Mouse (Mus musculus) urinary bladder, postnatal 10 days (tissue): ENCODE data around the gene Mycl.

Experiments
- DNase-seq: peaks from one replicate; pipeline ENCODE4 v3.0.0; 2022; ENCODE audit warnings: low spot score

The Mycl gene

DNA sequence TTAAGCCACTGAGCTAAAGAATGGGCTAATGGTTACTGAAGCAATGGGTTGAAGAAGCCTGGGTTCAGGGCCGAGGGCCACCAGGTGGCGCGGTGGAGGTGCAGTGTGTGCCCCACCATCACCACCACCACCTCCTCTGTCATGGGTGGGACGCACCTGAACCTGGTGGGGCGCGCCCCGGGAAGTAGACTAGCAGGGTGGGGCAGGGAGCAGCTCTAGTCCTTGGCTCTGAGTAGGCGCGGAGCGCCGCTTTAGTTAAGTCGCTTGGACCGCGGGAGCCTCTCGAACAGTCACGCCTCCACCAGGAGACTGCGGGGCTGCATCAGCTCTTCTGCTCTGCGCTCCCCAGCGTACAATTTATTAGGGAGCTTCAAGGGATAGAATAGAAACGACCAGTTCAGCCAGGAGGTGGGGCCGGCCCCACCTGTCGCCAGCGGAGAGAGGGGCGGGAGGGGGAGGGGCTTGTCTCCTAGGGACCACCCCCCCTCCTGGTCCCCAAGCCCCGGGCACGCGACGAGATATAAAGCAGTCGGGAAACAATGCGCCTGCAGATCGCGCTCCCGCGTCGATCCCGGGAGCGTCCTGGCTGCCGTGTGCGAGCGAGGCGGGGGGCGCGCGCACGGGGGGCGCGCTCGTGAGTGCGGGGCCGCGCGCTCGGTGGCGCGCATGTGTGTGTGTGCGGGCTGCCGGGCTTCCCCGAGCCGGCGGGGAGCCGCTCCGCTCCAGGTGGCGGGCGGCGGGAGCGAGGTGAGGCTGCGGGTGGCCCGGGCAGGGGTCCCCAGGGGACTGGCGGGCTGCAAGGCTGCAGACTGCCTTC, at the start of gene Mycl:
Mycl (plus strand) TSS at position 249 of the 817 bp plus-strand sequence.
- peak; percentile 57 for DNase-seq

GRCm38 (mm10) chr4:122947223-122947622, 48.2 kb upstream of the Mycl start:
- no peak for DNase-seq

- no peak for DNase-seq
Measured at GRCm38 (mm10) chr4:122949096-122949495, 46.4 kb upstream of the Mycl start.

DNA sequence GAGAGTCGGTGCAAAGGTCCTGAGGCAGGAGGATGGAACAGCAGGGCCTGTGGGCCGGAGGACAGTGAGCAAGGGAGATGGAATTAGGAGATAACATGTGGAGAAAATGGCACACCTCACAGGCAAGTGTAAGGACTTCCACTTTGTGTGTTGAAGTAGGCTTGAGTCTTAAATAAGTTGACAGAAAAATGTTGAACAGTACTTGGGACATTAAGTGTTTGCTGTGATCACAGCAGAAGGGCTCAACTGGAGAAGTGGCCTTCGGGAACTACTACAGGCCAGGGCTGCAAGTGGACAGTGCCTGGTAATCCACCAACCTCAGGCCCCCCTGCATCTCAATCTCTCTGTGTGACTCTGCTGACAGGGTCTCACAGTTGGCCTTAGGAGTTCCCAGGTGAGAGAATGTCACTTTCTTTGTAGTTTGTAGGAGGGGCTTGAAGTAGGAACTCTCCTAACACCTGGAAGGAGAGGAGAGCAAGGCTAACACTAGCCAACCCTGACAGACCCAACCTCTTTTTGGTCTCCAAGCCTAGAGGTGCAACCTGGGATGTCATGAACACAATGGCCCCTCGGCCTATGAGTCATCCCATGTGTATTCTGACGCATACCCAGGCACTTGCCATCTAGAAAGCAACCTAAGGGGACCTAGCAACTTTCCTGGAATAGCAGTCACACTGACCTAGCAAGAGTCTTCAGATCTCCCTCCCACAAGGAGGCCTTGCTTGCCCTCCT, 40.6 kb upstream of the Mycl start:
- no peak for DNase-seq

GRCm38 (mm10) chr4:122955412-122956136, 39.9 kb upstream of the Mycl start:
- peak; percentile 42 for DNase-seq

GRCm38 (mm10) chr4:122956301-122956700, 39.2 kb upstream of the Mycl start:
- no peak for DNase-seq

DNA sequence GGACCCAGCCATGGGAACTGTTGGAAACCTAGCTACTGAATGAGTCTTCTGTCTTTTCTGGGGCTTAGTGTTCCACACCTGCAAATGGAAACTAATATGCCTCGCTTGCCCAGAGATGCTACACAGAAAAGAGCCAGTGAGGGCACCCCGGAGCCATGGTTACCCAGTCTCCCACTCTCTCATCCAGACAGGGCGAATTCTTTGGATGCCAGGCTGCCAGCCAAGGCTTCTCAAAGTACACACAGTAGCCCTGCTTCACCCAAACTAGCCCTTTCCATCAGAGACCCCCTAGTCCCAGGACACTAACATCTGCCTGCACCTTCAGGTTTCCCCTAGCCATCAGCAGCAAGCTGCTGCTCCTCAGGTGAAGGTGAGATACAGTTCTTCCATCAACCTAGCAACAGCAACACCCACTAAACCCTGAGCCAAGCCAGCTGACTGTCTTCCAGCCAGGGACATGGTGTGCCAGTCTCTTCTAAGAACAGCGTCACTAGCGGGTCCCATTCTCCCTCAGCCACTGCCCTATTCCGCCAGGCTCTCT, 36.9 kb upstream of the Mycl start:
- no peak for DNase-seq

DNA sequence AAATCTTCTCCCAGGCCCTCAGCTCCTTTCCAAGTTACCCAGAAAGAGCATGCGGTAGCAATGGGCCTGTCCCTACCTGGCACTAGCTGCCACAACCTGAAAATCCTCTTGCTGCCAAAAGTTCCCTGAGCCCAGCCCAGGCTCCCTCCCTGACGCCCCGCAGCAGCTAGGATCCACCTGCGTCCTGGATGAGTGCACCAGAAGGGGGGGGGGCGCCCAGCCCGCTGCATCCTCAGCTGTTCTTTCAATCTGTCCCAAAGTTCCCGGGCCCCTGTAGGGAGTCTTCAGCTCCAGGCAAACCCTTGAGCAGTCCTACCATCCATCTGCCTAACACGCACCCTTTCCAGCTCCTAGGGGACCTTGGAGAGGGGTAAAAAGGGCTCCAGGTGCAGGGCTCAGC, 35.6 kb upstream of the Mycl start:
- no peak for DNase-seq

DNA sequence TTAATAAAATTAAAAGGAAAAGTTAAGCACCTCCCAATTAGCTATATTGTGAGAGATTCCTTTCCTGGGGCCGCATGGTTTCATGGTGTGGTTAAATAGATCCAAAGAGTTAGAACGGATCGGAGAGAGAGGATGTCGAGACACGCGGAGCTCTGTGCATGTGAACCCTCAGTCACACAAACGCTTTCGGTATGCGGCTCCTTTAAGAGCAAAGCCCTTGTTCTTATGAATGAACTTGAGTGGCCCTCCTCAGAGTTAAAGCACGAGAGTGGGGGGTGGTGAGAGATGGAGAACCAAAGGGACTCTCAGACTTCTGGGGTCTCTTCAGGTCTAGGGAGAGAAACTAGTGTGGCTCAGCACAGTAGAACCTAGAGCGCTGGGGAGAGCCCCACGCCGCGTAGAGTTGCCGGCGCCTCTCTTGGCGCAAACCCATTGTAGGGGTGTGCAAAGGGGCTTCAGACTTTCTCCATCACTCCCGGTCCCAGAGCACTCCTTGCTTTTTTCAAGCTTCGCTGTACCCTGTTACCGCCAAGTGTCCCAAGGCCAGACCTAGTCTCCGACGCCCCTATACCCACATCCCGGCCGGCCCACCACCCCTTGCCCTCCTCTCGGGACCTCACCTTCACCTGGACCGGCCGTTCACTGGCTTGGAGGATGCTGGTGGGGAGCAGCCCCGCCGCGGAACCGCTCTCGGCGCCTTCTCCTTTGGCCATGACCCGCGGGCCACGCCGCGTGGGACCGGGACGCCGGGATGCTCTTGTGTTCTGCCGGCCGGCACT, 34.9 kb upstream of the Mycl start:
- no peak for DNase-seq

- no peak for DNase-seq
Measured at GRCm38 (mm10) chr4:122961100-122961567, 34.3 kb upstream of the Mycl start, which contains the start of gene Mfsd2a. TSS of gene Mfsd2a (minus strand) at chr4:122961188.

- DNase-seq, result no peak
Measured at GRCm38 (mm10) chr4:122961589-122961988, 33.9 kb upstream of the Mycl start.

DNA sequence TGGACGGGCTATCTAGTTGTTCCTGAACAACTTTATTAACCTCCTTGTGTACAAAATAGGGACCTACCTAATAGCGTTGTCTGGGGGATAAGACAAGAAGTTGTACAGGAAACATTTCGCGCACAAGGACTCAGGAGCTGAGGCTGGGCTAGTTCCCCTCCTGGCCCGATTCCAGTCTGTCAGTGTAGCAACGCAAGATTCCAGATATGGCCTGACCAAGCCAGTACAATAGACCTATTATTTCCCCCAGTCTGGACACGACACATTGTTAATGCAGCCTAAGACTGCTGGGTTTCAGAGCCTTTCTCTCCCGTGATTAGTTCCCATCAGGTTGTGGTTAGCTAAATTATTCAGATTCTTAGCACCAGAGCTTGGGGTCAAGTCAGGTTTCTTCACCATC, 32.7 kb upstream of the Mycl start:
- DNase-seq, result no peak

DNA sequence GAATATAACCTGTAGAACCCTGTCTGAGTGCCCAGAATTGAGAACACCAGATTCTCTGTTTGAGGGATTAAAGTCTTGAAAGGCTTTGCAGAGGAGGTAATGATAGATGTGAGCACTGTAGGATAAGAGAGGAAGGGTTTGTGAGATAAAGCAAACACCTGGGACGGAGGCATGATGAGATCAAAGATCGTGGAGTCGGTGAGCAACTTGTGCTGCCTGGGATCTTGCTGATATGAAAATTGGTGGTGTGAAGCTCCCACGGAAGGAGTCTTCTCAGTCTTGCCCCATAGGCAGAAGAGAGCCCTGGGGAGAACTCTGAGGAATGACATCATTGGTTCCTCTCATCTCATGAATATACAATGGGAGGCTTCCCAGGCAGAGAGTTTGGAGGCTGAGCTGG, 27.3 kb upstream of the Mycl start:
- no peak for DNase-seq

DNA sequence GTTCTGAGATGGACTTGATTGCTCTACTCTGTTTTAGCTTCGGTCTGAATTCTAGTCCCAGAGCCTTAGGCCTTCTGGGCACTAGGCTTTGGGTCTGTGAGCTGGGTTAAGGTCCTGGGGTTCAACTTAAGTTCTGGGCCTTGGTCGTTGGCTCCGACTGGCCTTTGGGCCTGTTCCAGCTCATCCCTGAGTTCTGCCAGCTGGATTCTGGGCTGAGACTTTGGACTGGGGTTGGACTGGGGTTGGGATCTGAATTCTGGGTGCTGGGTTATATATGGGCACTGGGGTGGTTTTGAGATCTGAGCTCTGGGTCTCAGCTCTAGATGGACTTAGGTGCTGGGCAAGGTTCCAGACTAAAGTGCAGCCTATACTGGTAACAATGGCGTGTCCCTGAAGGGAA, 24.3 kb upstream of the Mycl start:
- DNase-seq, result no peak

GRCm38 (mm10) chr4:122971646-122972045, 23.8 kb upstream of the Mycl start:
- DNase-seq, result no peak

GRCm38 (mm10) chr4:122972056-122972455, 23.4 kb upstream of the Mycl start:
- DNase-seq, result no peak

- no peak for DNase-seq
Measured at GRCm38 (mm10) chr4:122974976-122975520, 20.4 kb upstream of the Mycl start.

DNA sequence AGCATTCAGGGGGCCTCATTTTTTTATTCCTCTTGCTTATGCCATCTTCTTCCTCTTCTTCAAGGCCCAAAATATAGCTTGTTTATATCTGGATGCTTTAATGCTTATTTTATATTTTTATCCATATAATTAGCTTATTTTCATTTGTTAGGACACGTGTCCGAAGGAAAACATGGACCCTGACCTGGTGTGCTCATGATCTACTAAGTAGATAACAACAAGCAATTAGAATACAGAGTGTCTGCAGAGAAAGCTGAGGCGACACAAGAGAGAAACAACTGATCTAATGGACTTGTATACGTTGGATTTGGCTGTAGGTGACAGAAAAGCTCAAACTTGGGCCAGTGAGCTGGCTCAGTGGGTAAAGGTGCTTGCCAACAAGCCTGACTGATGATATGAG, 18.6 kb upstream of the Mycl start:
- DNase-seq, result no peak

- no peak for DNase-seq
Measured at GRCm38 (mm10) chr4:122978850-122979249, 16.6 kb upstream of the Mycl start.

DNA sequence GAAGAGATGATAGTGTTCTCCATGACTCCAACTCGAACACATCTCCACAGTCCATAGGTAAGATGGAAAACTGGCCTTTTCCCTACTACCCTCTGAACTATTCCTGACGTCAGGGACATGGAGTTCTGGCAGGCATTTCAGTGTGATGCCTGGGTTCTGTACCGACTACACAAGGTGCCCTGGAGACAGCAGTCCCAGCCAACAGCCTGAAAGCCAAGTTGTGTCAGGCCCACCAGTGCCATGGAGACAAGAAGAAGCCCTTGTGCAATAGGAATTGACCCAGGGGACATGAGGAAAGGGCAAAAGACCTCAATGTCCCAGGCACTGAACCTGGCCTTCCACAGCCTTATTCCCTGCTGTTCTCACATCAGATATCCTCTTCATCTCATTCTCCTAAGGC, 15.6 kb upstream of the Mycl start:
- DNase-seq, result no peak

DNA sequence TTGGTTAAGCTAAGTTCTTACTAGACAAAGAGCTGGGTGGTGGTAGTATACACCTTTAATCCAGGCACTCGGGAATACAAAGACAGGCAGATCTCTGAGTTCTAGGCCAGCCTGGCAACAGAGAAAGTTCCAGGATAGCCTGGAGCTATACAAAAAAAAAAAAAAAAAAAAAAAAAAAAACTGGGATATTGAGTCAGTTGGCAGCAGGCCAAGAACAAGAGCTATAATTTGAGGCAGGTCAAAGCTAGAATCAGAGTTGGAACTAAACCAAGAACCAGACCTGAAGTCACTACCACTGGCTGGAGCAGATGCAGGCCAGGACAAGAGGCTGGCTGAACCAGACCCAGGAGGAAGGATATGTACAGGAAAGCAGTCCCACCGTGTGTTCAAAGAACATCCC, 14.8 kb upstream of the Mycl start:
- no peak for DNase-seq
